Mouse (Mus musculus) c-Kit-positive CD71-positive TER-119-negative erythroid progenitor cells, embryonic 14.5 days (primary cell): ENCODE measurements around the gene Rps6kb2.

Experiments used
- DNase-seq: peaks from one replicate; pipeline ENCODE4 v3.0.0-alpha.2; 2013; ENCODE audit warnings: low read depth

Rps6kb2 gene

GRCm38 (mm10) chr19:4189051-4189620, 26.0 kb upstream of the Rps6kb2 start:
- no peak for DNase-seq

GRCm38 (mm10) chr19:4187303-4187702, 24.1 kb upstream of the Rps6kb2 start:
- no peak for DNase-seq

GRCm38 (mm10) chr19:4184976-4185975, 22.1 kb upstream of the Rps6kb2 start:
- DNase-seq = no peak

- DNase-seq = no peak
Measured at GRCm38 (mm10) chr19:4183689-4184088, 20.5 kb upstream of the Rps6kb2 start.

- DNase-seq = no peak
Measured at GRCm38 (mm10) chr19:4181892-4182291, 18.7 kb upstream of the Rps6kb2 start.

GRCm38 (mm10) chr19:4180411-4180810, 17.3 kb upstream of the Rps6kb2 start:
- DNase-seq = no peak

- no peak for DNase-seq
Measured at GRCm38 (mm10) chr19:4175368-4175947, 12.3 kb upstream of the Rps6kb2 start, which contains the start of gene Carns1. TSS of gene Carns1 (minus strand) at chr19:4175479.

GRCm38 (mm10) chr19:4172925-4173324, 9.8 kb upstream of the Rps6kb2 start:
- DNase-seq = no peak

- no peak for DNase-seq
Measured at GRCm38 (mm10) chr19:4171393-4172290, 8.5 kb upstream of the Rps6kb2 start.

- DNase-seq = no peak
Measured at GRCm38 (mm10) chr19:4170723-4171392, 7.7 kb upstream of the Rps6kb2 start.

GRCm38 (mm10) chr19:4169810-4170209, 6.7 kb upstream of the Rps6kb2 start:
- no peak for DNase-seq

- DNase-seq = peak; percentile 92
Measured at GRCm38 (mm10) chr19:4169378-4169784, 6.2 kb upstream of the Rps6kb2 start.

GRCm38 (mm10) chr19:4166678-4167476, 3.7 kb upstream of the Rps6kb2 start:
- no peak for DNase-seq

- DNase-seq = no peak
Measured at GRCm38 (mm10) chr19:4164721-4165120, 1.6 kb upstream of the Rps6kb2 start.

- no peak for DNase-seq
Measured at GRCm38 (mm10) chr19:4164100-4164499, 946 bp upstream of the Rps6kb2 start.

- DNase-seq = no peak
Measured at GRCm38 (mm10) chr19:4163543-4163887, 361 bp upstream of the Rps6kb2 start.

GRCm38 (mm10) chr19:4159049-4159448, 4.1 kb downstream of the Rps6kb2 start:
- DNase-seq = no peak

- no peak for DNase-seq
Measured at GRCm38 (mm10) chr19:4156771-4157170, 6.4 kb downstream of the Rps6kb2 start.

GRCm38 (mm10) chr19:4156073-4156579, 7.0 kb downstream of the Rps6kb2 start:
- no peak for DNase-seq
